Mouse (Mus musculus): ENCODE data around the gene Zan.
A peak's percentile ranks its signal among the peaks of the same experiment; 100 is the strongest.

- peak; percentile 62 for TF ChIP-seq CTCF (IDR thresholded peaks at IDR 0.05; ENCODE audit: control insufficient read depth, insufficient read depth, insufficient read length)
- no peak for TF ChIP-seq FOSL1 (IDR thresholded peaks at IDR 0.05; ENCODE audit: insufficient read depth, low read length, poor library complexity, severe bottlenecking)
- TF ChIP-seq USF1 (IDR thresholded peaks at IDR 0.05; ENCODE audit: low read depth) = peak; percentile 47
- no peak for TF ChIP-seq MAX (IDR thresholded peaks at IDR 0.05)
- TF ChIP-seq MYOG (IDR thresholded peaks at IDR 0.05; ENCODE audit: control insufficient read depth, extremely low read depth, insufficient read length) = no peak
Measured at GRCm38 (mm10) chr5:137381152-137381551, 95.7 kb downstream of the Zan start.
